Mouse (Mus musculus) lung, adult 2 months (tissue): ENCODE data around the gene Adam19.

Experiments used
- CTCF ChIP-seq: fragments of 200-500 bp; IDR thresholded peaks from 2 replicates; pipeline ENCODE4 v1.5.1; 2011; ENCODE audit warnings: mild to moderate bottlenecking, low read length, control low read depth; ENCODE audit not compliant: insufficient read depth
- POLR2A ChIP-seq: fragments of 200-500 bp; IDR thresholded peaks from 2 replicates; pipeline ENCODE4 v1.6.1; 2011; ENCODE audit warnings: low read depth, mild to moderate bottlenecking, control low read depth, low read length, borderline replicate concordance; ENCODE audit errors: extremely low read depth

- TF ChIP-seq CTCF (no peak), POLR2A (no peak)
Measured at GRCm38 (mm10) chr11:46127621-46128547, 72.1 kb downstream of the Adam19 start.
